8 mouse cellular contexts compared by ENCODE assay signal in the genomic region with DNA sequence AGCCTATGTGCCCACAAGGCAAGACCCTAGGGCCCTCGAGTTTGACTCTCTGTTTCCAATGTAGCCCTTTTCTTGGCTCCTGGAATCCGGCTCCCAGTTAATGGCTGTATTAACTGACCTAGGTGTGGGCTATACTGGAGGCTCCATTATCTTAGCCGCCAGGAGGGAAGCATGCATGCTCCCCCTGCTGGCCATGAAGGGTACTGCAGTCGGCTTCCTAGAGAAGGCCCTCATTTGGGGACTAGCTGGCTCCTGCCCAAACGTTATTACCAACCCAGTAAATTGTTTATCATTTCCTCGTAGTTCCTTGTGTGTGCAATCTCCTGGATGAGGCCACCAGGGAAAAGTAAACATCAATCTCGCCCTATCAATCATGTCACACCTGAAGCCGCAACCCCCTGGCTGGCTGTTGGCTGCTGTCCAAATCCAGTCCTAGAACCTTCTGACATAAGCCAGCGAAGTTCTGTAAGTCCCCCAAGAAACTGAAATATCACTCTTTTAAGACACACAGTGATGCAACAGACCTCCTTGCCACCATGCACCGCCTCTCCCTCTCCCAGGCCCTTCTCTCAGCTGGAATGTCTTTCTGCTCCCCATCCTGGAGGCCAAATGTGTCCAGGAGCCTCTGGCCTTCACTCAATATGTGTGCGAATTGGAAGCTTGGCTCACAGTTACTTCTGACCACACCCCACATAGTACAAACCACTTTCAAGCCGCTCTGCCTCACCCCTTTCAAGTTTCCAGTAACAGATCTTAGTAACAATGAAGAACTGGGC. TPM values are rescaled to one million over a fixed set of nuclear protein-coding genes. Genes with fewer than 3 reads are reported as not detected.
A peak's percentile ranks its signal among the peaks of the same experiment; 100 is the strongest.
DNase-seq lines count a peak whose midpoint lies in the region; ATAC-seq and TF ChIP-seq lines count a peak whose summit lies in the region.

No protein-coding gene starts in this region.

- H3K9me3 ChIP-seq in G1E (replicated peaks), result no peaks in the 10 kb centered on the region

- peak; percentile 28 for ATAC-seq in G1E (ENCODE audit: extremely low read depth, insufficient number of reproducible peaks, low FRiP score, poor library complexity, severe bottlenecking)
- ATAC-seq in monocyte, adult 5-6 weeks (replicated peaks; ENCODE audit: insufficient number of reproducible peaks, low FRiP score, low TSS enrichment, poor library complexity, severe bottlenecking), result no peak

- H3K27me3 ChIP-seq in G1E (ENCODE audit: insufficient read depth, low read length), result peaks cover 12% of the 10 kb centered on the region

- DNase-seq in G1E (ENCODE audit: low spot score), result peak; percentile 53
- DNase-seq in adrenal gland, postnatal 25 days, result peak; percentile 73
- peak; percentile 80 for DNase-seq in embryo, embryonic 9.5 days (ENCODE audit: extremely low spot score)
- peak; percentile 63 for DNase-seq in heart, adult 8-10 months (ENCODE audit: low spot score)
- DNase-seq in kidney, postnatal 4 days, result peak; percentile 89 to 90
- DNase-seq in lung, postnatal 36 days, result peak; percentile 92
- DNase-seq in skeletal muscle tissue, adult 2 months (ENCODE audit: low read depth, low spot score), result peak; percentile 38

- TF ChIP-seq CTCF in G1E (IDR thresholded peaks at IDR 0.05; ENCODE audit: low read depth, low read length), result peak; percentile 99

- no peak overlapping the region for H3K4me3 ChIP-seq in G1E (ENCODE audit: low read depth, low read length)

- H3K36me3 ChIP-seq in G1E (replicated peaks), result no peaks in the 10 kb centered on the region

- no peaks in the 10 kb centered on the region; the same call in 1 of the 2 replicates for H3K4me1 ChIP-seq in G1E (ENCODE audit: insufficient read depth, low read depth, low read length)

RNA-seq across cellular contexts. Expression of a gene that starts 7.6 kb away (rescaled TPM):
- total RNA-seq in G1E (2014; fragmentation: Nextera tagmentation) (119 and 128 TPM in 2 replicates), G1E (2017) (76.3 and 95.0 TPM in 2 replicates)
- polyA plus RNA-seq in G1E (2012), result 17.8 and 18.9 TPM in 2 replicates
- total RNA-seq in adrenal gland, postnatal 25 days (2021), result 63.4 and 113 TPM in 2 replicates
- total RNA-seq in heart, adult 8-10 months (2022), result 100 to 1,000 TPM in 1 of 4 experiments, 10 to 100 TPM in 3; 82.4 to 101 (median 95.7) TPM
- 1.8 to 7.8 TPM (median 2.3 TPM) in 3 replicates for total RNA-seq in monocyte, adult 5-6 weeks (2017)

Comparison
In these comparisons a context has a peak if more than half of its experiments do, and no peak if none do; other contexts are left out.
1. DNase-seq: peak in every context shown above with its lines; median percentile 92 in lung, postnatal 36 days; 90 in kidney, postnatal 4 days; 80 in embryo, embryonic 9.5 days; 73 in adrenal gland, postnatal 25 days; 63 in heart, adult 8-10 months; 53 in G1E; 38 in skeletal muscle tissue, adult 2 months.